Mouse (Mus musculus) 3134 (cell line): Measurements from ENCODE around the gene Dazap1.

Source experiments
- DNase-seq: peaks from one replicate; pipeline ENCODE4 v3.0.0-alpha.2; 2011; ENCODE audit warnings: low spot score; ENCODE audit not compliant: insufficient read length; ENCODE audit errors: extremely low read depth

Dazap1 gene

DNA sequence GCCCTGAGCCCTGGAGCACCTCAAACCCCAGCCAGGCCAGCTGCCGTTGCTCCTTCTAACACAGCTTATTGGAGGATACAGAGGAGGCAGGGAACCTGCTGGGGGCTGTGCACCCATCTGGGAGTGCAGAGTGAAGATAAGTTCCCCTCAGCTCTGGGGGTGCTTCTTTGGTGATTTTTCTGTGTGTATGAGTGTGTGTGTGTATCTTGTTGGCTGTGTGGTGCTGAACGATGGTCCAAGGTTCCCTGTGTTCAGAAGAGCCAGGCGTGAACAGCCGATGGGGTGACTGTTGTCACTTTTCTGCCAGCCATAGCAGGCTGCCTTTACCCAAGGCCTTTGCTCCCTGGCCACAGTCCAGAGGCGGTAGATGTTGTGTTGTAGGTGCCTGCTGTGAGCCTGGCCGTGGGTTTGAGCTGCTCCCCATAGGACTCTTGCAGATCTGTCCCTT lies 9.5 kb downstream of the Dazap1 start:
- no peak for DNase-seq

GRCm38 (mm10) chr10:80271186-80271843 lies 10.0 kb downstream of the Dazap1 start:
- DNase-seq = no peak

GRCm38 (mm10) chr10:80271870-80272585 lies 10.7 kb downstream of the Dazap1 start:
- no peak for DNase-seq

DNA sequence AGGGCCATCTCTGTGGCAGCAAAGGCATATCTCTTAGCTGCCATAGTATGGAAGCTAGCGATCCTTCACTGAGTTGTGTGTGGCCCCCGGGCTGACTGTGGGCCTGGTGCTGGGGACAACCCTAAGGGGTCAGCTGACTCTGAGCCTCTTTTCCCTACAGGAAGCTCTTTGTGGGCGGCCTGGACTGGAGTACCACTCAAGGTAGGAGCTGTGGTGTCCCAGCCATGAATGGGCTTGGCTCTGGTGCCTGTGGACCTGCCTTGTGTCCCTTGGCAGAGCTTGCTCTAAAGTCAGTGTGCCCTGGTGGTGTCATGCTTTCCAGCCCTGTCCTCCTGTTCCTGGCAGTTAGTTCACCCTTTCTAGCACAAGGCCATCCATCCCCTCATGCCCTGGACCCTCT lies 12.6 kb downstream of the Dazap1 start:
- DNase-seq = no peak

GRCm38 (mm10) chr10:80276238-80276637 lies 15.0 kb downstream of the Dazap1 start:
- no peak for DNase-seq

DNA sequence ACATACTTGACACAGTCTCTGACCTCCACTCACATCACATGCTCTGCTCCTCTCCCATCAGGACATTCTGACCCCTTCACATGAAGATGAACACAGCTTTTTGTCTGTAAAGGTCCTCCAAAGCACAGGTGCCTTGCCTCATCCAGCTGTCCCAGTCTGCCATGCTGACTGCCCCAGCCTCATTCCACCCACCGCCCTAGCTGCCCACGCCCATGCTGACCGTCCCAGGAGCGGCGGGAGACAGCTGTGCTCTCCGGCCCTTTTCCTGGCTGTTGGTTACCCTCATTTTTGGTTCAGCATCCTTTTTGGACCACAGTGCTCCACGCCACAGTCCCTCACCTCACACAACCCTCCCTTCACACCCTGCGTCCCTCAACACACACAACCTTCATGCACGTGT lies 17.1 kb downstream of the Dazap1 start:
- no peak for DNase-seq

DNA sequence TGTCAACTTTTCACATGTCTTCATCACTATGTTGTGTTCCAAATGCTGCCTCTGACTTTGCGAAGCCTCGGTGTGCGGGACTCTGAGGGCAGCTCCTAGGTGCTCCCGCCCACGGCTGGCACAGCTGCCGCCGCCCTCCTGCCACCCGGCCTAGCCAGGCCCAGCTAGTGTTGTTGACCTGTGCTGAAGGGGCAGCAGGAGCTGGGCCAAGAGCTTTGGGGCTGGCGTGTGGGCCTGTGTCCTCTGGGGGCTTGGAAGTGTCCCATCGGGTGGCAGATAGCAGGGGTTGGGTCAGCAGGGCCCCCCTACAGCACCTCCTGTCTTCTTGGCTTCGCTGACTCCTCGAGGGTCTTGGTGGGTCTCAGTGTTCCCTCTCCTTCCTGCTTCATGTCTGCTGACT lies 18.0 kb downstream of the Dazap1 start:
- DNase-seq = no peak

DNA sequence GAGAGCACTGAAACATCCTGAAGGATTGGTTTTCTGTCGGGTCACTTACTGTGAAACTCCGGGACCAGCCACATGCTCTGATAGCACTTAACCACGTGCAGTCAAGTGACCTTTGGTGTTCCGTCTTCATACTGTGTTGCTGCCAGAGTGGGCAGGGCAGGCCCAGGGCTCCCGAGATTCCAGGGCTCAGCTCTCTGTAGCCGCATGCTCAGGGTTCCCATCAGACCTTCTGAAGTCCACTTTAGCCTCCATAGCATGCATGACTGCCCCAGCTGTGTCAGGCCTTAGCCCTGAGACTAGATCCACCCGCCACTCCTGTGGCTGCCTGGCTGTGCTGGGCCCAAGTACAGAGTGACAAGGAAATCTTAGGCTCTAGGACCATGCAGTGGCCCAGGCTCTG lies 20.0 kb downstream of the Dazap1 start:
- no peak for DNase-seq

GRCm38 (mm10) chr10:80281921-80282371 lies 20.7 kb downstream of the Dazap1 start:
- DNase-seq = no peak

- DNase-seq = no peak
Observed at GRCm38 (mm10) chr10:80282481-80283441, 21.5 kb downstream of the Dazap1 start.

DNA sequence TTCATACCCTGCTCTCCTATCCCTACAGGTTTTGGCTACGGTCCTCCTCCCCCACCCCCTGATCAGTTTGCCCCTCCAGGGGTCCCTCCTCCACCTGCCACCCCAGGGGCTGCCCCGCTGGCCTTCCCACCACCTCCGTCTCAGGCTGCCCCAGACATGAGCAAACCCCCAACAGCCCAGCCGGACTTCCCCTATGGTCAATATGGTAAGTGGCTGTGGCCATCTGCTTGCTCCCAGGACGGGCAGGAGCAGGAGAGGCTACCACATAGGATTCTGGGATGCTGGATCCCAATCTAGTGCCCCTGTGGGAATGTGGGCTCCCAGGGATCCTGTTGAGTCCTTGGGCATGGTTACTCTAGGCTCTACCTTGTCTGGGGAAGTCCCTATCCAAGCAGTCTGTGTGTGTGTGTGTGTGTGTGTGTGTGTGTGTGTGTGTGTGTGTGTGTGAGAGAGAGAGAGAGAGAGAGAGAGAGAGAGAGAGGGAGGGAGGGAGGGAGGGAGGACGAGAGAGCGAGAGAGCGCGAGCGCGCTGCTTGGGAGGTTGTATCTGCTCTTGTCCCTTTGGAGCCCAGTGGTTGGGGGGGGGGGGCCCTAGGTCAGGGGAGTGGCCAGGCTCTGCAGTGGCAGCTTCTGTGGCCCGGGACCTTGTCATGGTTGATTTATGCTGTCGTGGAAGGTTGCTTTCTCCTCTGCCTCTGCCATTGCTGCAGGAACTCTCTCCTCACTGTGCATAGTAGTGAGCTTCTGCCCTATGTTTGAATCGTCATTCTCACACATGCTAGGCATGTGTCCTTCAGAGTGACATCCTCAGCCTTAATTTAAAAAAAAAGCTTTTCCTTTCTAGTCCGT lies 24.2 kb downstream of the Dazap1 start:
- no peak for DNase-seq

DNA sequence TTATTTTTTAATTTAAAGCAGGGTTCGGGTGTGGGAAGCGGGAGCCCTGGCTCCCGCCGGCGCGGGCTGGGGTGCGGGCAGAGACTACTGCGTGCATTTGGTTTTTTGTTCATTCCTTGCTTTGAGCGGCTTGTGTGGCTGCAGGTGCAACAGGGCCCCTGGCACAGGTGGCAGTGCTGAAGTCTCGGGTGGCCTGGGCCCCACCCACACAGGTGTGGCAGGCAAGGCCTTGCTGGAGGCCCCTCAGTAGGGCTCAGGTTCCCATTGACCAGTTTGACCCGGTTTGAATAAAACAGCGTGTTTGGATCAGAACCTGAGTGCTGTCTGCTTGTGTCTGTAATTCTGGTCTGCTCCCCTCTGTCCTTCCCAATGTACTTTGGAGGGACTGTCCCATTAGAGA lies 26.8 kb downstream of the Dazap1 start:
- DNase-seq = no peak

DNA sequence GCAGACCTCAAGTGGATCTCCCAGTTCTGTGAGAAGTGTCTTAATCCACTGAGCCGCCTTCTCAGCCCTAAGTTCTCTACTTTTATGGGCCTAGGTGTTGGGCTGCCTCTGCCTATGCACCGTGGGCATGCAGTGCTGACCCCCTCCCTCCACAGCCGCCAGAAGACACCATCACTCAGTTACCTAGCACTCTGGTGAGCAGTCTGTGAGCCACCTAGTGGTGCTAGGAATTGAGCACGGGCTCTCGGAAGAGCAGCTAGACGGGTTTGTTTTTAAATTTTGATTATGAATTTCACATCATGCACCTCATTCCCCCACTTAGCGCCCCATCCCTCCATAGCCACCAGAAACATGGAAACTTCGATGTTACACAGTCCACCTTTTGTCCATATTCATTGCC lies 27.4 kb downstream of the Dazap1 start:
- DNase-seq = no peak

- DNase-seq = peak; percentile 96
Observed at GRCm38 (mm10) chr10:80292251-80293146, 31.2 kb downstream of the Dazap1 start, which contains the start of gene Rps15. Gene Rps15 (plus strand): TSS chr10:80292453.

GRCm38 (mm10) chr10:80293325-80293724 lies 32.0 kb downstream of the Dazap1 start:
- no peak for DNase-seq

DNA sequence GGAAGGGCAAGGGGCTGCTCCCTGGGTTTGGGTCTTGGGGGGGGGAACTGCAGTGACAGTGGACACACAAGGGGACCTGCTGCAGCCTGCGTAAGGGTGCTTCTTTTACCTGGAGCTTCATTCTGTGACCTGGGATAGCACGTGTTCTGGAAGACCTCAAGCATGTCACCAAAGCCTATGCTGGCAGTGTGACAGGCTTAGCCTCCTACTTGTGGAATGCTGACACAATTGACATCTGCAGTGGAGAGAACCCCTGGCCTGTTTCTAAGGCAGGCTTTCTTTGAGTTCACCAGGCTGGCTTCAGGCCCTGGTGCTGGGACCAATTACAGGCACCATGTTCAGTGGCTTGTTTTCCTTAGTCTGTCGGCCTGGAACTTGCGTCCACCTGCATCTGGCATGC lies 33.0 kb downstream of the Dazap1 start:
- DNase-seq = no peak

- no peak for DNase-seq
Observed at GRCm38 (mm10) chr10:80294788-80295303, 33.6 kb downstream of the Dazap1 start.

GRCm38 (mm10) chr10:80295618-80296425 lies 34.5 kb downstream of the Dazap1 start, which contains the start of gene Apc2:
Gene Apc2 (plus strand): TSS chr10:80295977.
- DNase-seq = no peak
